Mouse (Mus musculus): ENCODE data around the gene Agpat2. TPM values are rescaled to one million over a fixed set of nuclear protein-coding genes. Genes with fewer than 3 reads are reported as not detected.

Agpat2 gene
- polyA plus RNA-seq, 1 experiment from 2014 or later: 57.0 TPM

GRCm38 (mm10) chr2:26626081-26626480, 21.9 kb upstream of the Agpat2 start:
- 75% methylated on average over 3 of the region's 3 CpGs for WGBS

GRCm38 (mm10) chr2:26625419-26625818, 21.2 kb upstream of the Agpat2 start:
- Histone ChIP-seq H3K27me3 (ENCODE audit: insufficient read depth, low read length) (no peaks in the 10 kb centered on the region), H3K27ac (ENCODE audit: low read length) (no peak overlapping the region), H3K4me2 (replicated peaks; ENCODE audit: low read depth, low read length) (no peak overlapping the region), H3K36me3 (ENCODE audit: insufficient read depth, low read length) (no peaks in the 10 kb centered on the region), H3K9me3 (ENCODE audit: low read length) (no peaks in the 10 kb centered on the region), H3K4me3 (ENCODE audit: low read length) (no peak overlapping the region), H3K4me1 (ENCODE audit: insufficient read depth, low read length) (peaks cover 18% of the 10 kb centered on the region), H3K9ac (replicated peaks; ENCODE audit: low read length) (no peak overlapping the region)
- ATAC-seq (ENCODE audit: low FRiP score, low TSS enrichment): no peak
- 86% methylated on average over 3 of the region's 3 CpGs for WGBS

More at GRCm38 (mm10) chr2:26626081-26626480, 21.9 kb upstream of the Agpat2 start:
- peaks cover 23% of the 10 kb centered on the region for H3K4me1 ChIP-seq (ENCODE audit: insufficient read depth, low read length)
- no peak for ATAC-seq (ENCODE audit: low FRiP score, low TSS enrichment)
- H3K4me3 ChIP-seq (ENCODE audit: low read length): no peak overlapping the region
- H3K4me2 ChIP-seq (replicated peaks; ENCODE audit: low read depth, low read length): no peak overlapping the region
- H3K27me3 ChIP-seq (ENCODE audit: insufficient read depth, low read length): no peaks in the 10 kb centered on the region
- H3K9ac ChIP-seq (replicated peaks; ENCODE audit: low read length): no peak overlapping the region
- no peaks in the 10 kb centered on the region for H3K9me3 ChIP-seq (ENCODE audit: low read length)
- H3K36me3 ChIP-seq (ENCODE audit: insufficient read depth, low read length): no peaks in the 10 kb centered on the region
- no peak overlapping the region for H3K27ac ChIP-seq (ENCODE audit: low read length)

DNA sequence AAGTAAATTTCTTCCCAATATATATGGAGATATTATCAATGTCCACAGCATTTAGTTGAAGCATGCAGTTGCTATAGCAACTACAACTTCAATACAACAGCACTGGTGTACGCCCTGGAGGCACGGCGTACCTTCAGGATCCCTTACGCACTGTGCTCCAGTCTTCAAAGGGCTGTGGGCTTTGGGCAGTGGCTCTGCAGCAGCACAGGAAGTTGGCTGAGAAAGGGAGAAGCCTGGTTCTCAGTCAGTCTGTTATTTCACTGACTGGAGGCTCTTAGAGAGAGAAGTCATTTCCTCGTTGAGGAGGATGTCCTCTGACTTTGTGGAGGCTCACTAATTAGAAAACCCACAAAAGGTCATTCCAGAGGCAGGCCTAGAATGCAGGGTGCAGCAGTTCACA, 18.8 kb upstream of the Agpat2 start:
- Histone ChIP-seq H3K4me2 (replicated peaks; ENCODE audit: low read depth, low read length) (no peak overlapping the region), H3K36me3 (ENCODE audit: insufficient read depth, low read length) (no peaks in the 10 kb centered on the region), H3K9ac (replicated peaks; ENCODE audit: low read length) (no peak overlapping the region), H3K9me3 (ENCODE audit: low read length) (no peaks in the 10 kb centered on the region), H3K27ac (ENCODE audit: low read length) (no peak overlapping the region), H3K4me3 (ENCODE audit: low read length) (no peak overlapping the region), H3K4me1 (ENCODE audit: insufficient read depth, low read length) (peaks cover 5% of the 10 kb centered on the region; the same call in 1 of the 2 replicates), H3K27me3 (ENCODE audit: insufficient read depth, low read length) (no peaks in the 10 kb centered on the region)
- WGBS: 47% methylated on average over 5 of the region's 5 CpGs
- no peak for ATAC-seq (ENCODE audit: low FRiP score, low TSS enrichment)

- no peak overlapping the region for H3K4me2 ChIP-seq (replicated peaks; ENCODE audit: low read depth, low read length)
- H3K4me1 ChIP-seq (ENCODE audit: insufficient read depth, low read length): no peaks in the 10 kb centered on the region
- H3K4me3 ChIP-seq (ENCODE audit: low read length): no peak overlapping the region
- H3K27ac ChIP-seq (ENCODE audit: low read length): no peak overlapping the region
- no peaks in the 10 kb centered on the region for H3K27me3 ChIP-seq (ENCODE audit: insufficient read depth, low read length)
- no peak overlapping the region for H3K9ac ChIP-seq (replicated peaks; ENCODE audit: low read length)
- H3K36me3 ChIP-seq (ENCODE audit: insufficient read depth, low read length): no peaks in the 10 kb centered on the region
- no peaks in the 10 kb centered on the region for H3K9me3 ChIP-seq (ENCODE audit: low read length)
- WGBS: 36% methylated on average over 2 of the region's 2 CpGs
- ATAC-seq (ENCODE audit: low FRiP score, low TSS enrichment): no peak
Observed at GRCm38 (mm10) chr2:26621246-26621645, 17.0 kb upstream of the Agpat2 start.

DNA sequence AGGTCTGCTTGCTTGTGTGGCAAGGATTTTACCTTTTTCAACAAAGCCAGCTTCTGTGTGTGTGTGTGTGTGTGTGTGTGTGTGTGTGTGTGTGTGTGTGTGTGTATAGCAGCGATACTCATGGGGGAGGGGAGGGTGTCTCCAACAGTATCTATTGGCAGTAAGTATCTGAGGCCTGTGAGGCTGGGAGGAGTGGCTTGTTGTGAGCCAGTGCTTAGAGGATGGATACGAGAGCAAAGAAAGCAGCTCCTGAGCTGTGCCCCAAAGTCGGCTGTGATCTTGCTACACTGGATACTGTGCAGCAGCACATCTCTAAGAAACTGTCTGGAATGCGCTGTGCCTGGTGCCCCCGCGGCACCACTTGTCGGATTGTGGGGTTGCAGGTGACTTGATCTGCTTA, 13.7 kb upstream of the Agpat2 start:
- no peak for ATAC-seq (ENCODE audit: low FRiP score, low TSS enrichment)
- H3K4me3 ChIP-seq (ENCODE audit: low read length): no peak overlapping the region
- H3K27ac ChIP-seq (ENCODE audit: low read length): no peak overlapping the region

DNA sequence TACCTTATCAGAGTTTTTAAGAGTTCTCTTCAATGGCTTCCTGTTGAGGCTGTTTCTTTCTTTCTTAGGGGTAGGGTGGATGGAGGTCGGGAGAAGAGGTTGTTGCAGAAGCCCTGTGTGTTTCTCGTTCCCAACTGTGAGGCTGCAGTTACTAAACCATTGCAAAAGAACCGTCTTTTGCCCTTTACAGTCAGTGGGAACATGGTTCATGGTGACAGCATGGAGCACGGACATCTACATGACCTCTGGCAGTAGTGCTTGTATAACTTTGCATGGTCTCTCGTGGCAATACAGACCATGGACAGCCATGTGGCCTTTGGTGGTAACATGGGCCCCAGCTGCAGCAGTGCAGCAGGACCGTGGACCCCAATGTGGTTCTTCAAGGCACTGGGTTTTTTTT, 13.1 kb upstream of the Agpat2 start:
- Histone ChIP-seq H3K27me3 (ENCODE audit: insufficient read depth, low read length) (no peaks in the 10 kb centered on the region), H3K4me1 (ENCODE audit: insufficient read depth, low read length) (no peaks in the 10 kb centered on the region), H3K36me3 (ENCODE audit: insufficient read depth, low read length) (no peaks in the 10 kb centered on the region), H3K27ac (ENCODE audit: low read length) (no peak overlapping the region), H3K9me3 (ENCODE audit: low read length) (no peaks in the 10 kb centered on the region), H3K4me2 (replicated peaks; ENCODE audit: low read depth, low read length) (no peak overlapping the region), H3K4me3 (ENCODE audit: low read length) (no peak overlapping the region), H3K9ac (replicated peaks; ENCODE audit: low read length) (no peak overlapping the region)
- 78% methylated on average over 6 of the region's 6 CpGs for WGBS
- no peak for ATAC-seq (ENCODE audit: low FRiP score, low TSS enrichment)

More for the DNA sequence above, 13.7 kb upstream of the Agpat2 start:
- Histone ChIP-seq H3K4me2 (replicated peaks; ENCODE audit: low read depth, low read length) (no peak overlapping the region), H3K9ac (replicated peaks; ENCODE audit: low read length) (no peak overlapping the region), H3K4me1 (ENCODE audit: insufficient read depth, low read length) (no peaks in the 10 kb centered on the region), H3K27me3 (ENCODE audit: insufficient read depth, low read length) (no peaks in the 10 kb centered on the region), H3K36me3 (ENCODE audit: insufficient read depth, low read length) (no peaks in the 10 kb centered on the region), H3K9me3 (ENCODE audit: low read length) (no peaks in the 10 kb centered on the region)
- whole genome bisulfite sequencing: 63% methylated on average over 7 of the region's 7 CpGs

GRCm38 (mm10) chr2:26615459-26616124, 11.4 kb upstream of the Agpat2 start:
- no peak overlapping the region for H3K4me3 ChIP-seq (ENCODE audit: low read length)
- no peak overlapping the region for H3K4me2 ChIP-seq (replicated peaks; ENCODE audit: low read depth, low read length)
- ATAC-seq (ENCODE audit: low FRiP score, low TSS enrichment): no peak
- no peaks in the 10 kb centered on the region for H3K27me3 ChIP-seq (ENCODE audit: insufficient read depth, low read length)
- 91% methylated on average over 4 of the region's 4 CpGs for WGBS
- no peak overlapping the region for H3K9ac ChIP-seq (replicated peaks; ENCODE audit: low read length)
- no peak overlapping the region for H3K27ac ChIP-seq (ENCODE audit: low read length)
- no peaks in the 10 kb centered on the region for H3K4me1 ChIP-seq (ENCODE audit: insufficient read depth, low read length)
- H3K9me3 ChIP-seq (ENCODE audit: low read length): no peaks in the 10 kb centered on the region
- H3K36me3 ChIP-seq (ENCODE audit: insufficient read depth, low read length): no peaks in the 10 kb centered on the region

GRCm38 (mm10) chr2:26614903-26615302, 10.7 kb upstream of the Agpat2 start:
- Histone ChIP-seq H3K27me3 (ENCODE audit: insufficient read depth, low read length) (no peaks in the 10 kb centered on the region), H3K4me1 (ENCODE audit: insufficient read depth, low read length) (no peaks in the 10 kb centered on the region), H3K4me2 (replicated peaks; ENCODE audit: low read depth, low read length) (no peak overlapping the region), H3K27ac (ENCODE audit: low read length) (no peak overlapping the region), H3K4me3 (ENCODE audit: low read length) (no peak overlapping the region), H3K9me3 (ENCODE audit: low read length) (no peaks in the 10 kb centered on the region), H3K36me3 (ENCODE audit: insufficient read depth, low read length) (no peaks in the 10 kb centered on the region), H3K9ac (replicated peaks; ENCODE audit: low read length) (no peak overlapping the region)
- ATAC-seq (ENCODE audit: low FRiP score, low TSS enrichment): no peak
- WGBS: 76% methylated on average over 5 of the region's 5 CpGs

DNA sequence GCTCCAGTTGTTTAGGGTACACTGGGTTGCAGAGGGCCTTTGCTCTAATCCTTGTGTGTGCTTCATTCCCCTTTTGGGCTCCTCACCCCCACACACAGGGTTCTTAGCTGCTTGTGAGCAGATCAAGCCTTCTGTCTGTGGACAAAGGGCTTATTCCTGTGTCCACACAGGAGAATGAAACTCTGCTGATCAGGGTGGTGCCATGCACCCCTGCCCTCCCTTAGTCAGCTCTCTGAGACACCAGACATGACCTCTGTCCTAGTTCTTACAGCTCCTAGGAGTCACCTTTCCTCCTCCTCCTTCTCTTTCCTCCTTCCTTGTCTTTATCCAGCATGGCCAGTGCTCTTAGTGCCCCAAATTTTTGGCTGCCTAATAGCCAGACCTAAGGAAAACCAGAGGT, 7.7 kb upstream of the Agpat2 start:
- Histone ChIP-seq H3K9ac (replicated peaks; ENCODE audit: low read length) (no peak overlapping the region), H3K27ac (ENCODE audit: low read length) (no peak overlapping the region), H3K36me3 (ENCODE audit: insufficient read depth, low read length) (no peaks in the 10 kb centered on the region), H3K4me3 (ENCODE audit: low read length) (no peak overlapping the region), H3K4me2 (replicated peaks; ENCODE audit: low read depth, low read length) (no peak overlapping the region), H3K4me1 (ENCODE audit: insufficient read depth, low read length) (no peaks in the 10 kb centered on the region), H3K27me3 (ENCODE audit: insufficient read depth, low read length) (no peaks in the 10 kb centered on the region), H3K9me3 (ENCODE audit: low read length) (no peaks in the 10 kb centered on the region)
- ATAC-seq (ENCODE audit: low FRiP score, low TSS enrichment): no peak

- Histone ChIP-seq H3K27me3 (ENCODE audit: insufficient read depth, low read length) (no peaks in the 10 kb centered on the region), H3K4me3 (ENCODE audit: low read length) (no peak overlapping the region), H3K36me3 (ENCODE audit: insufficient read depth, low read length) (no peaks in the 10 kb centered on the region), H3K27ac (ENCODE audit: low read length) (no peak overlapping the region), H3K9ac (replicated peaks; ENCODE audit: low read length) (no peak overlapping the region), H3K4me1 (ENCODE audit: insufficient read depth, low read length) (no peaks in the 10 kb centered on the region), H3K4me2 (replicated peaks; ENCODE audit: low read depth, low read length) (no peak overlapping the region), H3K9me3 (ENCODE audit: low read length) (no peaks in the 10 kb centered on the region)
- ATAC-seq (ENCODE audit: low FRiP score, low TSS enrichment): no peak
Observed at GRCm38 (mm10) chr2:26611054-26611453, 6.8 kb upstream of the Agpat2 start.

All from kidney, embryonic 16.5 days (tissue).